Mouse (Mus musculus) left cerebral cortex, postnatal 4 days (tissue): ENCODE measurements around the gene Tpbg. TPM values are rescaled to one million over a fixed set of nuclear protein-coding genes. Genes with fewer than 3 reads are reported as not detected.
A peak's percentile ranks its signal among the peaks of the same experiment; 100 is the strongest.
"Not testable (repeated sequence)": the region's sequence is repeated elsewhere in the genome, so short reads cannot be mapped to it uniquely, and the experiment has no call there.

Source experiments
- DNase-seq: peaks from one replicate; pipeline ENCODE4 v3.0.0-alpha.2; 2022
- intact Hi-C: fragments of 180-260 bp; cut with DNase I; formaldehyde crosslinking; loops from one replicate; pipeline ENCODE4 v1.15.1; 2025
- total RNA-seq, 2 experiments: library from RNA; stranded (reverse); gene quantifications; 2 replicates each; pipeline ENCODE4 v1.2.3; 2021

The Tpbg gene
- 10 to 100 TPM; 24.2 to 32.8 TPM for total RNA-seq

GRCm38 (mm10) chr9:85842351-85843011 is at the start of gene Tpbg:
TSS of gene Tpbg (plus strand) at chr9:85842380.
- intact Hi-C loops, result loop anchor here (5.0 kb wide), 1 partner anchor 610 kb away; no protein-coding TSS in a partner anchor

GRCm38 (mm10) chr9:85801986-85802385 is 40.2 kb upstream of the Tpbg start:
- DNase-seq, intact Hi-C loops: not testable (repeated sequence)

More at GRCm38 (mm10) chr9:85842351-85843011, at the start of gene Tpbg:
- DNase-seq, result peak; percentile 68

- intact Hi-C loops, result no loop called here
- DNase-seq, result no peak
Observed at GRCm38 (mm10) chr9:85802563-85802962, 39.6 kb upstream of the Tpbg start.

GRCm38 (mm10) chr9:85806411-85806810 is 35.8 kb upstream of the Tpbg start:
- intact Hi-C loops, result no loop called here
- no peak for DNase-seq

- intact Hi-C loops, result no loop called here
- no peak for DNase-seq
Observed at GRCm38 (mm10) chr9:85809246-85809645, 32.9 kb upstream of the Tpbg start.

GRCm38 (mm10) chr9:85820829-85821228 is 21.4 kb upstream of the Tpbg start:
- no peak for DNase-seq
- intact Hi-C loops, result no loop called here

- intact Hi-C loops, result no loop called here
- DNase-seq, result peak; percentile 81
Observed at GRCm38 (mm10) chr9:85835521-85836425, 6.4 kb upstream of the Tpbg start.

- intact Hi-C loops, result loop anchor here (5.0 kb wide), 1 partner anchor 613 kb away; no protein-coding TSS in a partner anchor
- no peak for DNase-seq
Observed at GRCm38 (mm10) chr9:85839626-85840025, 2.6 kb upstream of the Tpbg start.

GRCm38 (mm10) chr9:85841891-85842290 is 289 bp upstream of the Tpbg start:
- intact Hi-C loops, result loop anchor here (5.0 kb wide), 1 partner anchor 610 kb away; no protein-coding TSS in a partner anchor
- peak; percentile 49 for DNase-seq

- DNase-seq, result peak; percentile 49
- intact Hi-C loops, result loop anchor here (5.0 kb wide), 1 partner anchor 609 kb away; no protein-coding TSS in a partner anchor
Observed at GRCm38 (mm10) chr9:85843031-85843890, 1.1 kb downstream of the Tpbg start.

GRCm38 (mm10) chr9:85843891-85844646 is 1.9 kb downstream of the Tpbg start:
- peak; percentile 25 for DNase-seq
- intact Hi-C loops, result loop anchor here (5.0 kb wide), 1 partner anchor 608 kb away; no protein-coding TSS in a partner anchor

- intact Hi-C loops, result loop anchor here (5.0 kb wide), 1 partner anchor 608 kb away; no protein-coding TSS in a partner anchor
- DNase-seq, result no peak
Observed at GRCm38 (mm10) chr9:85844647-85844983, 2.4 kb downstream of the Tpbg start.

GRCm38 (mm10) chr9:85846186-85846585 is 4.0 kb downstream of the Tpbg start:
- intact Hi-C loops, result no loop called here

GRCm38 (mm10) chr9:85854780-85855179 is 12.6 kb downstream of the Tpbg start:
- no peak for DNase-seq
- intact Hi-C loops, result no loop called here

More at GRCm38 (mm10) chr9:85846186-85846585, 4.0 kb downstream of the Tpbg start:
- DNase-seq, result no peak

GRCm38 (mm10) chr9:85856511-85856910 is 14.3 kb downstream of the Tpbg start:
- peak; percentile 67 for DNase-seq
- intact Hi-C loops, result no loop called here

- DNase-seq, result no peak
- intact Hi-C loops, result no loop called here
Observed at GRCm38 (mm10) chr9:85861065-85861464, 18.9 kb downstream of the Tpbg start.

- intact Hi-C loops, result no loop called here
- peak; percentile 21 for DNase-seq
Observed at GRCm38 (mm10) chr9:85862562-85862961, 20.4 kb downstream of the Tpbg start.

GRCm38 (mm10) chr9:85872908-85873307 is 30.7 kb downstream of the Tpbg start:
- intact Hi-C loops, result no loop called here
- DNase-seq, result no peak

- intact Hi-C loops, result no loop called here
- no peak for DNase-seq
Observed at GRCm38 (mm10) chr9:85893681-85894080, 51.5 kb downstream of the Tpbg start.
